8 mouse cellular contexts compared by ENCODE assay signal in the genomic region with DNA sequence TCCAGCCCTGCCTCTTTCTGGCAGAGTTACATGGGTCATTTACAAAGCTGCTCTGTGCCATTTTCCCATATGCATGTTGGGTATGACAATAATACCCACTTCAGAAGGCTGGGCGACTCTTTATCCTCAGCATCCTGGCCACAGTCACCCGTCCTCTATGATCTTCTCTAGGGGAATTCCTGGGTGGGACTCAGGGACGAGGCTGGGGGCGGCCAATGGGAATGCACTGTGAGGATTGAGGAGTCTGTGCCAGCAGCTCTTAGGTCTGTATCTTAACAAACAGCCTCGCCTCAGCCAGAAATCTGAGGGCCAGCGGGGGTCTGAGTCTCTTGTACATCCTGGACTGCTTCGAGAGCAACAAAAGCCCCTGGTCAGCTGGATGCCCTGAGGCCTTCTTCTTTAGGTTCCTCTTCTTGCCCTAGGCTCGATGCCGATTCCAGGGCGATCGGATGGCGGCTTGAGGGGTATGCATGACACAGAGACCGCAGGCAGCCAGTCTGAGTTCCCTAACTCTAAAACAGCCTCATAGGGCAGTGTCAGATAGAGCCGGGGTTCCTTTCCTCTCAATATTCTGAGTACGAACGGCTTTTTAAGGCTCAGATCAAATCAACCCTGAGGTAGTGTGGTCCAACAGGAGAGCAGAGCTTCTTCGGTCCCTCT. TPM values are rescaled to one million over a fixed set of nuclear protein-coding genes. Genes with fewer than 3 reads are reported as not detected.
DNase-seq lines count a peak whose midpoint lies in the region; ATAC-seq and TF ChIP-seq lines count a peak whose summit lies in the region.

No protein-coding gene starts in this region.

- H3K9ac ChIP-seq in heart, adult 2 months (ENCODE audit: low read depth, low read length): peak overlapping the region; percentile 84
- H3K9ac ChIP-seq in heart, embryonic 16.5 days (ENCODE audit: low read length): peak overlapping the region; percentile 87
- peak overlapping the region; percentile 55 for H3K9ac ChIP-seq in liver, embryonic 16.5 days (ENCODE audit: low read depth, low read length)

- H3K9me3 ChIP-seq in heart, embryonic 16.5 days (replicated peaks; ENCODE audit: control insufficient read depth, low read length): no peaks in the 10 kb centered on the region
- H3K9me3 ChIP-seq in liver, embryonic 16.5 days (replicated peaks; ENCODE audit: control insufficient read depth, low read length): no peaks in the 10 kb centered on the region

- intact Hi-C loops in heart, adult 2 months (cut with DNase I): no loop called here
- intact Hi-C loops in gastrocnemius, postnatal 14 days (cut with DNase I; ENCODE audit: low total_unique reads): no loop called here

- peak overlapping the region; percentile 100 for H3K4me2 ChIP-seq in heart, embryonic 16.5 days (ENCODE audit: low read depth, low read length)
- H3K4me2 ChIP-seq in liver, embryonic 16.5 days (ENCODE audit: low read depth, low read length): peak overlapping the region; percentile 72

- peak overlapping the region; percentile 83 for H3K27ac ChIP-seq in heart, adult 2 months
- H3K27ac ChIP-seq in heart, embryonic 16.5 days (ENCODE audit: low read length): peak overlapping the region; percentile 68
- H3K27ac ChIP-seq in liver, embryonic 16.5 days (ENCODE audit: low read length): peak overlapping the region; percentile 66

- no peak for DNase-seq in heart, adult 2 months
- no peak for DNase-seq in heart, adult 8-10 months (ENCODE audit: low spot score)
- DNase-seq in Muller cell, postnatal 12 days (ENCODE audit: inconsistent ontology term): peak; percentile 79
- DNase-seq in embryo, embryonic 9.5 days (ENCODE audit: extremely low spot score): no peak
- DNase-seq in yolk sac, embryonic 10.5 days (ENCODE audit: low spot score): no peak
- DNase-seq in gastrocnemius, postnatal 14 days: no peak

- no peak for TF ChIP-seq EP300 in heart, adult 2 months (IDR thresholded peaks at IDR 0.05; ENCODE audit: insufficient read depth, low read depth, low read length)

- no peaks in the 10 kb centered on the region for H3K27me3 ChIP-seq in heart, adult 2 months (ENCODE audit: control insufficient read depth, insufficient read depth, low read length)
- H3K27me3 ChIP-seq in heart, embryonic 16.5 days (ENCODE audit: control insufficient read depth, insufficient read depth, low read length): no peaks in the 10 kb centered on the region
- peaks cover 31% of the 10 kb centered on the region for H3K27me3 ChIP-seq in liver, embryonic 16.5 days (ENCODE audit: control insufficient read depth, insufficient read depth, low read depth, low read length)

- TF ChIP-seq CTCF in heart, adult 2 months (IDR thresholded peaks at IDR 0.05): no peak

- H3K36me3 ChIP-seq in heart, adult 2 months (ENCODE audit: control insufficient read depth, insufficient read depth, low read length): no peaks in the 10 kb centered on the region; the same call in 1 of the 2 replicates
- peaks cover 9% of the 10 kb centered on the region for H3K36me3 ChIP-seq in heart, embryonic 16.5 days (ENCODE audit: control insufficient read depth, insufficient read depth)
- peaks cover under 1% of the 10 kb centered on the region; the same call in 1 of the 2 replicates for H3K36me3 ChIP-seq in liver, embryonic 16.5 days (ENCODE audit: control insufficient read depth, insufficient read depth)

- H3K4me1 ChIP-seq in heart, adult 2 months (ENCODE audit: control insufficient read depth, insufficient read depth, low read length): peaks cover 20% of the 10 kb centered on the region
- peaks cover 90% of the 10 kb centered on the region for H3K4me1 ChIP-seq in heart, embryonic 16.5 days (ENCODE audit: control insufficient read depth, insufficient read depth, low read length)
- H3K4me1 ChIP-seq in liver, embryonic 16.5 days (ENCODE audit: control insufficient read depth, low read depth, low read length): peaks cover 49% of the 10 kb centered on the region

- no peak for ATAC-seq in heart, embryonic 16.5 days (replicated peaks; ENCODE audit: extremely low read depth, insufficient read depth, low FRiP score)
- no peak for ATAC-seq in liver, embryonic 16.5 days (ENCODE audit: low read depth)

- no peak for TF ChIP-seq POLR2A in heart, adult 2 months (IDR thresholded peaks at IDR 0.05; ENCODE audit: insufficient read depth, low read depth, low read length)

- 42% methylated on average over 17 of the region's 17 CpGs for WGBS in heart, adult 2 months
- WGBS in heart, embryonic 16.5 days: 40% methylated on average over 17 of the region's 17 CpGs
- 31% methylated on average over 17 of the region's 17 CpGs for WGBS in liver, embryonic 16.5 days (ENCODE audit: insufficient replicate concordance)

- H3K79me2 ChIP-seq in heart, adult 2 months (replicated peaks; ENCODE audit: control insufficient read depth, insufficient read depth, low read length): no peaks in the 10 kb centered on the region

- H3K4me3 ChIP-seq in heart, adult 2 months: peak overlapping the region; percentile 55
- H3K4me3 ChIP-seq in heart, embryonic 16.5 days (ENCODE audit: low read length): peak overlapping the region; percentile 74
- H3K4me3 ChIP-seq in liver, embryonic 16.5 days (ENCODE audit: low read depth, low read length): peak overlapping the region; percentile 59

RNA-seq across cellular contexts. Expression of gene Plxnb2, which starts 8.2 kb away (rescaled TPM):
- total RNA-seq in heart, adult 2 months (2021): 10 to 100 TPM; 75.7 to 93.5 TPM
- polyA plus RNA-seq in heart, adult 2 months (2012; rRNA removed): 92.3 and 121 TPM in 2 replicates
- 100 to 1,000 TPM in 2 of 4 experiments, 10 to 100 TPM in 2; 92.5 to 104 (median 99.6) TPM for total RNA-seq in heart, adult 8-10 months (2022)
- 91.8 and 104 TPM in 2 replicates for polyA plus RNA-seq in heart, embryonic 16.5 days (2015; fragmentation: Nextera tagmentation; extraction: Ambion mirVana)
- polyA plus RNA-seq in liver, embryonic 16.5 days (2015; fragmentation: Nextera tagmentation; extraction: Ambion mirVana): 26.2 and 31.9 TPM in 2 replicates
- 10 to 100 TPM; 20.9 to 23.8 TPM for total RNA-seq in gastrocnemius, postnatal 14 days (2021)

RNA-seq across cellular contexts. Expression of gene Mapk11, which starts 23.0 kb away (rescaled TPM):
- total RNA-seq in heart, adult 2 months (2021): 1 to 10 TPM; 1.9 to 2.0 TPM
- polyA plus RNA-seq in heart, adult 2 months (2012; rRNA removed): 4.7 and 5.2 TPM in 2 replicates
- total RNA-seq in heart, adult 8-10 months (2022): 1 to 10 TPM; 1.1 to 2.8 (median 2.7) TPM
- polyA plus RNA-seq in heart, embryonic 16.5 days (2015; fragmentation: Nextera tagmentation; extraction: Ambion mirVana): 3.6 and 4.1 TPM in 2 replicates
- polyA plus RNA-seq in liver, embryonic 16.5 days (2015; fragmentation: Nextera tagmentation; extraction: Ambion mirVana): 0.83 and 0.97 TPM in 2 replicates
- total RNA-seq in gastrocnemius, postnatal 14 days (2021): 1 to 10 TPM; 1.7 TPM

RNA-seq across cellular contexts. Expression of gene Dennd6b, which starts 23.9 kb away (rescaled TPM):
- total RNA-seq in heart, adult 2 months (2021): 1 to 10 TPM; 8.4 to 9.1 TPM
- polyA plus RNA-seq in heart, adult 2 months (2012; rRNA removed): 24.0 and 27.7 TPM in 2 replicates
- total RNA-seq in heart, adult 8-10 months (2022): 10 to 100 TPM in 2 of 4 experiments, 1 to 10 TPM in 2; 8.8 to 12.9 (median 11.0) TPM
- 18.9 and 19.0 TPM in 2 replicates for polyA plus RNA-seq in heart, embryonic 16.5 days (2015; fragmentation: Nextera tagmentation; extraction: Ambion mirVana)
- polyA plus RNA-seq in liver, embryonic 16.5 days (2015; fragmentation: Nextera tagmentation; extraction: Ambion mirVana): 2.7 and 3.8 TPM in 2 replicates
- total RNA-seq in gastrocnemius, postnatal 14 days (2021): 1 to 10 TPM; 4.1 to 5.4 TPM

RNA-seq across cellular contexts. Expression of gene Mapk12, which starts 31.9 kb away (rescaled TPM):
- total RNA-seq in heart, adult 2 months (2021): 10 to 100 TPM; 20.7 to 21.1 TPM
- polyA plus RNA-seq in heart, adult 2 months (2012; rRNA removed): 30.5 and 43.2 TPM in 2 replicates
- total RNA-seq in heart, adult 8-10 months (2022): 10 to 100 TPM; 21.1 to 31.4 (median 28.0) TPM
- 17.7 and 18.4 TPM in 2 replicates for polyA plus RNA-seq in heart, embryonic 16.5 days (2015; fragmentation: Nextera tagmentation; extraction: Ambion mirVana)
- 1.1 and 1.9 TPM in 2 replicates for polyA plus RNA-seq in liver, embryonic 16.5 days (2015; fragmentation: Nextera tagmentation; extraction: Ambion mirVana)
- total RNA-seq in gastrocnemius, postnatal 14 days (2021): 100 to 1,000 TPM in 1 of 2 experiments, 10 to 100 TPM in 1; 91.5 to 104 TPM

RNA-seq across cellular contexts. Expression of gene Ppp6r2, which starts 38.9 kb away (rescaled TPM):
- total RNA-seq in heart, adult 2 months (2021): 10 to 100 TPM; 66.7 to 79.0 TPM
- polyA plus RNA-seq in heart, adult 2 months (2012; rRNA removed): 73.2 and 107 TPM in 2 replicates
- total RNA-seq in heart, adult 8-10 months (2022): 10 to 100 TPM; 82.1 to 87.5 (median 84.7) TPM
- 18.2 and 21.3 TPM in 2 replicates for polyA plus RNA-seq in heart, embryonic 16.5 days (2015; fragmentation: Nextera tagmentation; extraction: Ambion mirVana)
- 15.5 and 16.4 TPM in 2 replicates for polyA plus RNA-seq in liver, embryonic 16.5 days (2015; fragmentation: Nextera tagmentation; extraction: Ambion mirVana)
- 10 to 100 TPM; 56.2 to 57.3 TPM for total RNA-seq in gastrocnemius, postnatal 14 days (2021)
